Mouse (Mus musculus): ENCODE results near the gene Itih3. TPM values are rescaled to one million over a fixed set of nuclear protein-coding genes. Genes with fewer than 3 reads are reported as not detected.
A peak's percentile ranks its signal among the peaks of the same experiment; 100 is the strongest.

Gene Itih3
- total RNA-seq, 2 experiments from 2014 or later, result 25.8 to 32.8 TPM

DNA sequence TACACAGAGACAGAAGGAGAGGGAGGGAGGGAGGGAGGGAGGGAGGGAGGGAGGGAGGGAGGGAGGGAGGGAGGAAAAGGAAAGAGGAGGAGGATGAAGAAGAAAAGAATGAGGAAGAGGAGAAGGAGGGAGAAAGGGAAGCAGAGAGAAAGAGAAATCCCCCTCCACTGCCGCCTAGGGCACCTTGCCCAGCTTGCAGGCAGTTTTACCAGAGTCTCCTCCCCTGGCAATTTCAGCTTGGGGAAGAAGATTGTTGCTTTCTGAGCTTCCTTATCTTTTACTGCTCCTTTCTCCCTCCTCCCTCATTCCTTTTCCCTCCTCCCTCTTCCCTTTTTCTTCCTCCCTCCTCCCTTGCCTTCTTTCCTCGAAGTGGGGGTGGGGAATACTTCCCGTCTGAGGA is 20.5 kb downstream of the Itih3 start:
- DNase-seq (ENCODE audit: low spot score in 2 of 2), result no peak

DNA sequence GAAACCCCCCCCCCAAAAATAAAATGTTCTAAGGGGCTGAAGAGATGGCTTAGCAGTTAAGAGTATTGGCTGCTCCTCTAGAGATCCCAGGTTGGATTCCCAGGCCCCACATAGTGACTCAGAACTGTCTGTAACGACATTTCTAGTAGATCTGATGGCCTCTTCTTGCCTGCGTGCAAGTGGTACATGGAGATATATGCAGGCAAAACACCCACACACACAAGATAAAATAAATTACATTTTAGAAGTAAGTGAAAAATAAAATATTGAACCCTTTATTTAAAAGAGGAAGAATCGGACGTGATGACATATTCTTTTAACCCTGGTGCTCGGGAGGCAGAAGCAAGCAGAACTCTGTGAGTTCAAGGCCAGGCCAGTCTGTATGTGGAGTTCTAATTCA is 20.9 kb downstream of the Itih3 start:
- DNase-seq (ENCODE audit: low spot score in 2 of 2), result no peak

GRCm38 (mm10) chr14:30899972-30900371 is 23.6 kb downstream of the Itih3 start:
- no peak for DNase-seq (ENCODE audit: low spot score in 2 of 2)

DNA sequence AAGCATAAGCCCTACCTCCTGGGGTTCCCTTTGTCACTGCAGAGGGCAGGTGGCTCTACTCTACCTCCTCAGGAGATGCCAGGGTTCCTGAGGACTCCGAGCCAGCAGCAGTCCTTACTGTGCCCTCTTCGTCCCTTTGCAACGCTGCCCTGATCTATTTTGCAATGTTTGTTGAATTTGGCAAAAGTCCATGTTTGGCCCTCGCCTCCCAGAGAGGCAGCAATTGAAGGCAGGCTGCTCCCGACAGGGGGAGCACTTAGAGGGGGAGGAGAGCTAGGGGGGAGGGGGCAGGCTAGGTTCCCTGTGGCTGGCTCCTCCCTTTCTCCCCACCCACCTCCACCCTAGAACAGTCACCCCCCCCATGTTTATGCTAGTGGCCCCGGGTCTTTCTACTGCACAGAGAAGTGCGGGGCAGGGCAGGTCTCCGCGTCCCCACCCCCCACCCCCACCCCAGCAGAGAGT is 35.3 kb downstream of the Itih3 start:
- DNase-seq (ENCODE audit: low spot score in 2 of 2), result no peak

GRCm38 (mm10) chr14:30886204-30886603 is 37.4 kb downstream of the Itih3 start, which contains the start of gene Itih4:
Gene Itih4, plus strand, starts transcription at chr14:30886476.
- DNase-seq (ENCODE audit: low spot score in 2 of 2), result no peak

- no peak for DNase-seq (ENCODE audit: low spot score in 2 of 2)
Measured at GRCm38 (mm10) chr14:30885298-30885697, 38.3 kb downstream of the Itih3 start.

GRCm38 (mm10) chr14:30881718-30882108 is 41.8 kb downstream of the Itih3 start:
- DNase-seq (ENCODE audit: low spot score in 2 of 2), result no peak

DNA sequence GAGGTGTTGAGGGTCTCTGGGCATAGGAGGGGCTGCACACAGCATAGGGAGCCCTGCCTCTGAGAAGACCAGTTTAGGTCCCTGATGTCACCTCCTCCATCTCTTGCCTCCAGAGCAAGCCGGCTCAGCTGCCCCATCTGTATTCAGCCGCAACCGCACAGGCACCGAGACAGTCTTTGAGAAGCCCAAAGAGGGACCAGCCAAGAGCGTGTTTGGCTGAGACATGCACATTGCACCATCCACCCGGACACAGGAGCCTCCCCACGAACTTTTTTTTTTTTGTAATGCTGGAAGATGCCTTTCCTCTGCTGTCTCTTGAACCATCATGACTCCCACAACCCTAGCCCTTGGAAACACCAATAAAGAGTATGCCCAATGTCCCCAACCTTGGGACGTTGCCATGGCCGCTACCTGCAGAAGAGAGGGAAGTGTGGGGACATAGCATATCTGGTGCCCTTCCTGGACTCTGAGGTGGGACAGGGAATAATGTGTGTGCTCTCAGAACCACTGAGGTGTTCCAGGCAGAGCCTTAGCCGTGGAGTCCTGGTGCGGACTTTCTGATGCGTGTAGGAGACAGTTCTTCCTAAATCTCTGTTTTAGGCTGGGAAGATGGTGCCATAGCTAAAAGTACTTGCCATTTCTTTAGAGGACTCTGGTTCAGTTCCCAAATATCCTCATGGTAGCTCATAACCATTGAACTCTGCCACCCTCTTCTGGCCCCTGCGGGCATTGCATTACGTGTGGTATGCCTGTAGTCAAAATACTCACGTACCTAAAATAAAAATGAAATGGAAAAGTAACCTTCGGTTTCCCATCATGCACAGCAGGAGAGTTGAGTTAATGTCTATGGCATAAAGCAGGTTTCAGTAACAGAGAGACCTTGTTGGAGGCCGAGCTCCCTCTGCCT is 42.5 kb downstream of the Itih3 start:
- DNase-seq (ENCODE audit: low spot score in 2 of 2), result peak; percentile 57 to 63

- no peak for DNase-seq (ENCODE audit: low spot score in 2 of 2)
Measured at GRCm38 (mm10) chr14:30880251-30880650, 43.3 kb downstream of the Itih3 start.

DNA sequence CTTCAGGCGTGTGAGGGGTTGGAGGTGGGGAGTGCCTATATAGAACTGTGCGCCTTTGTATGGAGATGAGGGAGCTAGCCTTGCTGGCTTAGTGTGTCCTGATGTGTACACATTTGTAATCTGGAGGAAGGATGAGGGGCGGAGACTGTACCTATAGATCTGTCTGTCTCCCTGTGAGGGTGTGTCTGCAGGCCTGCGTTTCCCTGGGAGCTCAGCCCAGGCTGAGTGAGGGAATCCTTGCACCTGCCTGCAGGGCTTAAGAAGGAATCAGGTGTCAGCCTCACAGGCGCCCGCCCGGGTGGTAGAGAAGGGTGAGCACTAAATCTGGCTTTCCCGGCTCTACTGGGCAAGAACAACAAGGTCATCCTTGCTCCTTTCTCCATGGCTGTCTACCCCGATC is 43.8 kb downstream of the Itih3 start:
- no peak for DNase-seq (ENCODE audit: low spot score in 2 of 2)

DNA sequence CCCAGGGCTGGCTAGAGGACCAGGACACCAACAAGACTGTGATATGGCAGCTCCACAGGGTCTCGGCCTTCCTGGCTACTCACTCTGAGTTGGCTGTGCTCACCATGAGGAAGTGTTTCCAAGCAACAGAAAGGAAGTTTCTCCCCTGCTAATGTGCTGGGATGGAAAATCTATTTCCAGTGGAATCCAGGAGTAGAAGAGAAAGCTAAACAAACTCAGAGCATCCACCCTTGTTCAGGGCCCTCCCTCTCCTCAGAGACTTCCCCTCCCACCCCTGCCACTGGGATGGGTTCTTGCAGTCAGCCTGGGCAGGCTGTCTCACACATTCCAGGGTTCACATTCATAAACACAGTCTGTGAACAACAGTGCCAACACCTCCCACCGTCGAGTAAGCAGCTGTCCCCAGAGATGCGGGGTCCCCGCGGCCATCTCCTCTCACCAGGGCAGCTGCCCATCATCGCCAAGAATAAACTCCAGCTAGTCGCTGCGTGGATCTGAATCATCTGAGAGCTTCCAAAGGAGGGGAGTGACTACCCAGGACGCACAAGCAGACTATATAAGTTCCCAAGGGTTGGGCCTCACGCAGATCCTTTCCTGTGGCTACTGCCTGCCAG is 44.5 kb downstream of the Itih3 start, which contains the start of gene Mustn1:
TSS of gene Mustn1 (plus strand) at position 243 of the 614 bp plus-strand sequence.
- DNase-seq (ENCODE audit: low spot score in 2 of 2), result peak in 1 of 2 experiments; percentile 36

- no peak for DNase-seq (ENCODE audit: low spot score in 2 of 2)
Measured at GRCm38 (mm10) chr14:30877827-30878226, 45.7 kb downstream of the Itih3 start.

DNA sequence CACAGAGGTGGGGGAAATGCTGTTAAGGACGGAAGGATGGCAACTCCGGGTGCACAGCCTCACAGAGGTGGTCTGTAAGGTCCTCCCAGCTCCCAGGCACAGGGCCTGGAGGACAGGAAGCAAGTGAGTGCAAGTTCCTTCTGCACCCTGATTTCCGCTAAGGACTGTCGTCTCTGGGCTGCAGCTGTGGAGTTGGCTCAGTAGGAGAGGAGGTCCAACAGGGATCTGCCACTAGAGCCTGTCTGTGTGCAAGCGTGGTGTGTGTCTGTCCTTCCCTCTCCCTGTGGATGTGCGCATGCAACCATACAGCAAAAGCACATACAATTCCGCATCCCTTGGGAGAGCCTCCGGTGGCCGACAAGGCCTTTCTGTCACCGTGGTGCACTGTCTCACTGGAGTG is 47.1 kb downstream of the Itih3 start:
- no peak for DNase-seq (ENCODE audit: low spot score in 2 of 2)

- no peak for DNase-seq (ENCODE audit: low spot score in 2 of 2)
Measured at GRCm38 (mm10) chr14:30875955-30876354, 47.6 kb downstream of the Itih3 start.

DNA sequence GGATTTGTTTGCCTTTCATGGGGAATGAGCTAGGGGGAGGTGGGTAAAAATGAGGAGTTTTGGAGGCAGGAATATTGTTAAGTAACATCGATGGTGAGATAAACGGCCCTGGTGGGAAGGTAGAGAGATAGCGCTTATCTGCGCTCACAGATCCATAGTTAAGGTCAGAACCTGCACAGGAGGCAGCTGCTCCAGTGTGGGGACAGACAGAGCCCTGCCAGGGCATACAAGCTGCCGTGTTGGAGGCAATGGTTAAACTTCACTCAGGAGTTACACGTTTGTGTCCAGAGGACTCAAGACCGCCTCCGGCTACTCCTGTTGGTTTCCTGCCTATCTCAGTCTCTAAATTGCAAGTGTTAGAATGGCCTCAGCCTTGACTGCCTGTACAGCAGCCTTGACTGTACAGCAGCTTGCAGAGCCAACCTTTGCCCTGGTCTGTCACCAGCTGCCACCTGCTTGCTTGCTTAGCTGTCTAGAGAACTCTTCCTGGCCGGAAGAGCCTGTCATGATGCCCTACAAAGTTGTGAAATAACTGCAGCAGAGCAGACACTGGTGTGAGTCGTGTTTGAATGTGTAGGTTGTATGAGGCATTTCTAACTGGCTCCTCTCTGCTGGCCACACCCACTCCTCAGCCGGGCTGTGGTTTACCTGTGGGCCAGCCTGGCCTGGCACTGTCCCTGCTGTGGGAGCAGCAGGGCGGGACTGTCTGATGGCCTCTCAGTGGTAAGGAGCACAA is 48.3 kb downstream of the Itih3 start:
- DNase-seq (ENCODE audit: low spot score in 2 of 2), result no peak

DNA sequence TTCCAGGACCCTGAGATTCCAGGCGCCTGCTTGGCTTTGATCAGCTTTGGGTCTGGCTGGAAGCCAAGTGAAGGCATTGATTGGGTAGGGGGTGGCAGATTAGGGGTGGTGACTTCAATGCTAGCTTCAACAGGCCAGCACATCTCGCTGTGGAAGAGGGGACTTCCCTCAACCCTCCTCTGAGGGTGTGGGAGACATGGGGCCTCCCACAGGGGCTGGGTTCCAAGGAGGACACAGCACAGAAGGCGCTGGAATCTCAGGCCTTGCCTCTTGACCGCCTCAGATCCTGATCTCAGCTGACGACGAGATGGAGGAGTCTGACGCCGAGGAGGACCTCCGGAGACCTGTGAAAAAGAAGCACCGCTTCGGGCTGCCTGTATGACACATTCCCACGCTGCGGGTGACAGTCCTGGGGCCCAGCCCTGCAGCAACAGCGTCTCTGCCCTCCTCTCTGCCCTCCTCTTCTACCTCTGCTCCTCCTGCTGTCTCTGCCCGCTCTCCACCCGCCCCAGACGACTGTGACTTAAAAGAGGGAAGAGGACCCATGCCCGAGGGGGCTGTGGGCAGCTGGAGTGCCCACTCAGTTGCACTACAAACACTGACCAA is 49.4 kb downstream of the Itih3 start:
- no peak for DNase-seq (ENCODE audit: low spot score in 2 of 2)

DNA sequence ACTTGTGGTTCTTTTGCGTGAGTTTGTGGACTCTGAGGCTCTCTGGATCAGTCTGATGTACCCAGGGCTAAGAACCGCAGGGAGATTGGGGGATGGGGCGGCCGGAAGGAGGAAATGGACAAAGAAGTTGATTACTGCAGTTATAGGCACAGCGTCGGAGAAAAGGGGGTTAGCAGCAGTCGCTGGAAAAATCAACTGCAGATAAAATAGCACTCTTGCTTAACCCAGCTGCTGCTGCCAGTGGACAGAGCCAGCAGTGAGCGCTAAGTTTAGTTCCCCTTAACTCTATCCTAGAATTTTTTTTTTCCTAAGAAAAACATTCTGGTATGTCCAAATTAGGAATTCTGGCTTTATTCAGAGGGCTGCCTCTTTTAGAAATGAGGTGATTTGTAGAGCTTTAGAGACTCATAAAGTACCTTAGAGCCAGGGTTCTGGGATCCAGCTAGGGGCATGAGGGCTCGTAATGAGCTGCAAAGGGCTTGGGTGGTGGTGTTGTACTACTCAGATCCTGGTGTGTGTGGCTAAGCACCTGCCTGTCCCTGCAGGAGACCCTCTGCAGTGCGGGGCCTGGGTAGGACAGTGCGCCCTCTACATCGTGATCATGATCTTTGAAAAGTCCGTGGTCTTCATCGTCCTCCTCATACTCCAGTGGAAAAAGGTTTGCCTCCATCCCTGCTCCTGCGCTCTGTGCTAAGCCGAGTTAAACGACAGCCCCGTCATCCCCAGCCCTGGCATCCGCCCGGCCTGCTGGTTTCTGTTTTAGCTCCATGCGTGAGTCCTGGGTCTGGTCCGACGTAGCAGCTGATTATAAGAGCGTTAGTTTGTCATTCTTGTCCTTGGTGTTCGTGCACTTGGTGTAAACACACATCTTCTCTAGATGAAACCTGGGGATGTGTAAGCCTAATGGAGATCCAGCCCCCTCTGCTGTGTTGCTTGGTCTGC is 53.1 kb downstream of the Itih3 start:
- no peak for DNase-seq (ENCODE audit: low spot score in 2 of 2)

DNA sequence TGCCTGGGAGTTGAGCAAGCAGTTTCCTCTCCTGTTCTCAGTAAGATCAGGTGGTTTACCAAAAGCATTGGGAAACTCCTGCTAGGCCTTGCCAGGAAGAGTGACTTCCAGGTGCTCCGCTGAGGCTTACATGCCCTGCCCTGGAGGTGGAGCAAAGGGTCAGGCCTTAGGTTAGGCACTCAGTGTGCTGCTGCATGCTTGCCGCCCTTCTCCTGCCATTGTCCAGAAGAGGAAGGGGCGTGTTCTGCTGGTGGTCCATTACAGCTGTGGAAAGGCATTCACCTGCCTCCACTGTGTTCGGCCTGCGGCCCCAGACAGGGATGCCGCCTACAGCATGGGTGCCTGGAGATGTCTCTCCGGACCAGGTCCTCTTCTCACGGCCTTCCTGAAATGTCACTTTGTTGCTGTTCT is 54.2 kb downstream of the Itih3 start:
- DNase-seq (ENCODE audit: low spot score in 2 of 2), result no peak

- DNase-seq (ENCODE audit: low spot score in 2 of 2), result no peak
Measured at GRCm38 (mm10) chr14:30868826-30869225, 54.7 kb downstream of the Itih3 start.

DNA sequence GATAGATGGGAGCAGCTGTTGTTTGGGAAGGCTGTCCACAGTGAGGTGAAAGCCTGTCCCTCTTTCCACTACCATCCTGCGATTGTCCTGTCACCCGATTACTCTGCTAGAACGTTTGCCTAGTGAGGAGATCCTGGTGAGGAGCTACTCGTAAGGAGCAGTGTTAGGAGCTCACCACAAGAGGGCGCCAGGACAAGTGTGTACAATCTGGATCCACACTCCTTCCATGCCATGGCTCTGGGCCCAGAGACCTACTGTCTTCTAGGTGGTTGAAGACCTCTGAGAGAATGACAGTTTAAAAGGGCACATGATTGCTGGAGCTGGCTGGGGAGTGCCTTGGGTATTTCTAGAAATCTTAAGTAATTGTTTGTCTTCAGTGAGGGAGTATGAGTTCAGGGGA is 56.5 kb downstream of the Itih3 start:
- DNase-seq (ENCODE audit: low spot score in 2 of 2), result peak; percentile 76 to 80
